18 mouse cellular contexts compared by ENCODE assay signal in the genomic region with DNA sequence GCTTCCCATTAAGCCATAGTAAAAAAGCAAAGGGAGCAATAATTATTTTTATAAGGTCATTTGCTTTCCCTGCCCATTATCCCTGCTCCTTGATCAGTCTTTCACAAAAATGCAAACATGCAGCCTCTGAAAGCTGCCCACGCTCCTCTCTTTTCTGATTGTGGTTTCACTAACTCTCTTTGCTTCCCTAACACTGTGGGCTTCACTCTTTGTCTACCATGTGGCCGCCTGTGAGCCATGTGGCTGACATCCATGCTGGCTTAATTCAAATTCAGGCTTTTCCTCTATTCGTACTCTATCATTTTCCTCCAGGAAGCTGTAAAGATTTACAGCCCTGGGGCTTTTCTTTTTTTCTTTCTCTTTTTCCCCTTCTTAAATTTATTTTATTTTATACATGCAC.
"Had no signal": no experiment of that assay in that cellular context is flagged by ENCODE, and none has a peak within 500 bp of the region (broad histone marks: within the 10 kb centered on the region; RNA-seq: fewer than 3 reads in every experiment).

No protein-coding gene starts in this region.

- DNase-seq: lung, embryonic 14.5 days; lung, postnatal 10 days; lung, postnatal 4 days; midbrain, embryonic 14.5 days; retina, postnatal 1 day; right cerebral cortex, adult 18-20 months; right cerebral cortex, postnatal 25 days; right cerebral cortex, postnatal 4 days; spleen, adult 18-20 months; thymus, adult 18-20 months; thymus, postnatal 14 days; thymus, postnatal 36 days had no signal

- H3K9me3 ChIP-seq: midbrain, embryonic 10.5 days; midbrain, embryonic 12.5 days; neural tube, embryonic 13.5 days; neural tube, embryonic 15.5 days had no signal

- H3K4me1 ChIP-seq: midbrain, embryonic 12.5 days; neural tube, embryonic 13.5 days; neural tube, embryonic 15.5 days had no signal

- ATAC-seq: midbrain, embryonic 16.5 days had no signal

- H3K9ac ChIP-seq: lung, embryonic 14.5 days; midbrain, embryonic 12.5 days; neural tube, embryonic 13.5 days; neural tube, embryonic 15.5 days had no signal

- H3K4me2 ChIP-seq: lung, embryonic 14.5 days; midbrain, embryonic 12.5 days; neural tube, embryonic 13.5 days; neural tube, embryonic 15.5 days had no signal

- H3K36me3 ChIP-seq: midbrain, embryonic 10.5 days; midbrain, embryonic 12.5 days; neural tube, embryonic 13.5 days; neural tube, embryonic 15.5 days had no signal

- H3K4me3 ChIP-seq: midbrain, embryonic 10.5 days; midbrain, embryonic 12.5 days; myocyte; neural tube, embryonic 13.5 days; neural tube, embryonic 15.5 days had no signal

- H3K27me3 ChIP-seq: midbrain, embryonic 12.5 days; neural tube, embryonic 13.5 days had no signal

- H3K27ac ChIP-seq: midbrain, embryonic 10.5 days; midbrain, embryonic 12.5 days; neural tube, embryonic 13.5 days; neural tube, embryonic 15.5 days had no signal
